Mouse (Mus musculus): ENCODE measurements around the gene Clspn. TPM values are rescaled to one million over a fixed set of nuclear protein-coding genes. Genes with fewer than 3 reads are reported as not detected.
"Not testable (repeated sequence)": the region's sequence is repeated elsewhere in the genome, so short reads cannot be mapped to it uniquely, and the experiment has no call there.

Gene Clspn
- total RNA-seq (2021): under 1 TPM; 0.54 to 0.62 TPM
- long read RNA-seq, experiment 1: 0 reads
- long read RNA-seq, experiment 2: 0 reads

GRCm38 (mm10) chr4:126556809-126557711 is at the start of gene Clspn:
Gene Clspn (plus strand): TSS chr4:126556935.
- DNase-seq: peak; percentile 72 to 82
- intact Hi-C loops (cut with DNase I): no loop called here

- intact Hi-C loops (cut with DNase I): no loop called here
- DNase-seq: no peak
Observed at GRCm38 (mm10) chr4:126508110-126508899, 48.4 kb upstream of the Clspn start.

GRCm38 (mm10) chr4:126509072-126509471 is 47.7 kb upstream of the Clspn start:
- intact Hi-C loops (cut with DNase I): no loop called here
- no peak for DNase-seq

DNA sequence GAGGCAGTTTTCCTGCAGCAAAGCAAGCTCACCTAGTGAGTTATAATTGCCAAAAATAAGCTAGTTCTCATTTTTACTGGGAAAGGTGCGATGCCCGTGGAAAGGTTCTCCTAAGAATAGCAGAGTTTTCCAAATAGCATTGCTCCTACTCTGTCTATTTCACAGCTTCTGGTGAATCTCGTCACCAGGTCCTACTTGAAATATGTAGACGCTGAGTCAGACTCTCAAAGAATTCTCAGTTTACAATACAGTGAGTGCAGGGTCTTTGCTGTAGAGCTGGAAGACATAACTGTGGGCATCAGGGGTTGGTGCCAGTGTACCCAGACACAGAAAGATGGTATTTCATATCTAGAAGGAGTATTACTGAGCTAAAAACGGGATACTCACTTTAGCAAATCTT is 45.7 kb upstream of the Clspn start:
- DNase-seq: no peak
- intact Hi-C loops (cut with DNase I): no loop called here

DNA sequence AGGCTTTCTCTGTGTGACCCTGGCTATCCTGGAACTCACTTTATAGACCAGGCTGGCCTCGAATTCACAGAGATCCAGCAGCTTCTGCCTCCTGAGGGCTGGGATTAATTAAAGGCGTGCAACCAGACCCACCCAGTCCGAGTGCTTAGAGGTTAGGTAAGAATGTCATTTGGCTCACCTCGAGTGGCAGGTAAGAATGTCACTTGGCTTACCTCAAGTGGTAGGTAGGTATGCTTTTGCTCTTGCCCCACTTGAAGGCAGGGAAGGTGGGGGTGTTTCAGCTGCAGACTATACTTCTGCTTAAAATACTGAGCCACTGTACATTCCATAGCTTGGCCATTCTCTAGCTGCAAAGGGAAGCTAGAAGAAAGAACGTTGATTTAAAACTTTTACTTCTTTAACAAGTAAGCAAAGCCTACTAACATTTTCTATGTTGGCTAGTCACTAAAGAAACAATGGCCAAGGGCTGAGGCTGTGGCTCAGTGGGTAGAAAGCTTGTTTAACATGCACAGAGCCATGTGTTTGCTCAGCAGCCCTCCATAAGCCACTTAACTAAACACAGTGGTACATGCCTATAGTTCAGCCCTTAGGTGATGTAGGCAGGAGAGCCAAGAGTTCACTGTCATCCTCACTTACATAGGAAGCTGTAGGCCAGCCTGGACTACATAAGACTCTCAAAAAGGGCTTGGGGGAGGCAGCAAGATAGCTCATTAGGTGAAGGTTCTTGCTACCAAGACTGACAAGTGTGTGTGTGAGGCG is 44.2 kb upstream of the Clspn start:
- intact Hi-C loops (cut with DNase I): no loop called here
- no peak for DNase-seq

DNA sequence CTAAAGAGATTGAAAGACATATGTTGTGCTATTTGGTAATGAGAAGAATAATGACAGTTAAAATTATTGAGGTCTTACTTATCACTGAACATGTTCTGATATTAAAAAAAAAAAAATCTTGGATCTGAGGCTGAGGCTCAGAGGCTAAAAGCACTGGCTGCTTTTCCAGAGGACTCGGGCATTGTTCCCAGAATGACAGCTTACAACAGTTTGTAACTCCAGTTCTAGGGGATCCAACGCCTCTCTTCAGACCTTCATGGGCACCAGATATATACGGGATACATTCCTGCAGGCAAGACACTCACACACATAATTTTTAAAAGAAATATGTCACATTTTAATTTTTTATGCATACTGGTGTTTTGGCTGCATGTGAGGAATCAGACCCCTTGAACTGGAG is 30.6 kb upstream of the Clspn start:
- intact Hi-C loops (cut with DNase I): no loop called here
- DNase-seq: no peak

DNA sequence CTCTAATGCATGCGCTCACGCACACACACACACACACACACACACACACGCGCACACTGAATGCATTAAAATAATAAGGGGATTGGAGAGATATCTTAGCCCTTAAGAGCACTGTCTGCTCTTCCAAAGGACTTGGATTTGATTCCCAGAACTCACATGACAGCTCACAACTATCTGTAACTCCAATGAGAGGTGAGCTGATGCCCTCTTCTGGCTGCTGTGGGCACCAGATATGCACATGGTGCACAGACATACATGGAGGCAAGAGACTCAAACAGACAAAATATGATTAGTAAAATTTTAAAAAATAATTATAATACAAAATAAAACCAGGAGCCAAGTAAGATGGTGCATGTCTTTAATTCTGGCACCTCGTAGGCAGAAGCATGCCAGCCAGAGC is 29.9 kb upstream of the Clspn start:
- intact Hi-C loops (cut with DNase I): no loop called here
- no peak for DNase-seq

DNA sequence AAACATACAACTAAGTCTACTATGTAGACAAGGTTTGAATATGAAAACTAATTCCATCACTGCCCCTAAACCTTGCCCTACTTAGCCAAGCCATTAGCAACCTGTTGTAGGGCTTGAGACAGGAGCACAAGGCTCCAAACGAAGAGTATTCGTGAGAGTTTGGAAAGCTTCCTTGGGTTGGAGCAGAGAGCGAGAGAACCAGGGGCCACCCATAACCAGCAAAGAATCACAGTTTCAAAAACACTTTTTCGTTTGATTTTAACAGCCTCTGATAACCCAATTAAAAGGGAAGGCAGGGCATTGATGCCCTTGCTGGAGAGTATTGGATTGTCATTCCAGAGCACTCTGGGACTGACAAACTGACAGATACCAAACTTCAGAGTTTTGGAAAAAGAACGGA is 24.4 kb upstream of the Clspn start:
- intact Hi-C loops (cut with DNase I): no loop called here

GRCm38 (mm10) chr4:126532827-126533728 is 23.7 kb upstream of the Clspn start, which contains the start of gene Ago4:
Gene Ago4 (minus strand): TSS chr4:126533472.
- intact Hi-C loops (cut with DNase I): no loop called here
- peak; percentile 31 to 44 for DNase-seq

More for the DNA sequence above, 24.4 kb upstream of the Clspn start:
- no peak for DNase-seq

GRCm38 (mm10) chr4:126533729-126534070 is 23.0 kb upstream of the Clspn start:
- DNase-seq: no peak
- intact Hi-C loops (cut with DNase I): no loop called here

- DNase-seq; intact Hi-C loops (cut with DNase I): not testable (repeated sequence)
Observed at GRCm38 (mm10) chr4:126535631-126536030, 21.1 kb upstream of the Clspn start.

- no peak for DNase-seq
- intact Hi-C loops (cut with DNase I): no loop called here
Observed at GRCm38 (mm10) chr4:126536865-126537264, 19.9 kb upstream of the Clspn start.

DNA sequence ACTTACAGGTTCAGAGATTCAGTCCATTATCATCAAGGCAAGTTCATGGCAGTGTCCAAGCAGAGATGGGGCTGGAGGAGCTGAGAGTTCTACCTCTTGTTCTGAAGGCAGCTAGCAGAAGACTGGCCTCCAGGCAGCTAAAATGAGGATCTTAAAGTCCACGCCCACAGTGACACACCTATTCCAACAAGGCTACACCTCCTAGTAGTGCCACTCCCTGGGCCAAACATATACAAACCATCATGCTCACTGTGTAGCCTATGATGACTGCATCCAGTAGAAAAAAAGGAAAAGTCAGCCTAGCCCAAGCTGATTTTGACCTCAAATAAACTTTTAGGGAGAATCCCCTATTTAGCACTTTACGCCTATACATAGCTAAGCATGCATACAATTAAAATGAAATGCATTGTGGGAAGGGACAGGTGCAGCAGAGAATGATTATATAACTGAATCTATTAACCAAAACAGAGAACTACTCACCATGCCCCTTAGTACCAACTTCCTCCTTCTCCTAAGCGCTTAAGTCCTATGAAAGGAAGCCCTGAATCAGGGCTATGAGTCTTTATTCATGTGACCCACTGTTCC is 16.2 kb upstream of the Clspn start:
- DNase-seq: no peak
- intact Hi-C loops (cut with DNase I): no loop called here

DNA sequence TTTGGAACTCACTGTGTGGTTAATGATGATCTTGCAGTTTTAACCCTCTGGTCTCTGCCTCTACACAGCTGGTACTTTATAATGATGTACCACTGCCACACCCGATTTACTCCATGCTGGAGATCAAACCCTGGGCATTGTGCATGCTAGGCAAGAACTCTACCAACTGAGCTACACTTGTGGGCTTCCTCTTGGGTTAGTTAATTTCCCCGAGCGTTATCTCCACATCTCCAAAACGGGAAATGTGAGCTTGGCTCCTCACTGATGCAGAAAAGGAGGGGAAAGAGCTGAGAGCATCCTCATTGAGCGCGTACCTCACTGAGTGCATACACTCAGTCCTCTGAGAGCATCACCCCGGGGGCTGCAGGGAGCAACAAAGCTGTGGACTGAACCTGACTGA is 13.9 kb upstream of the Clspn start:
- no peak for DNase-seq
- intact Hi-C loops (cut with DNase I): no loop called here

DNA sequence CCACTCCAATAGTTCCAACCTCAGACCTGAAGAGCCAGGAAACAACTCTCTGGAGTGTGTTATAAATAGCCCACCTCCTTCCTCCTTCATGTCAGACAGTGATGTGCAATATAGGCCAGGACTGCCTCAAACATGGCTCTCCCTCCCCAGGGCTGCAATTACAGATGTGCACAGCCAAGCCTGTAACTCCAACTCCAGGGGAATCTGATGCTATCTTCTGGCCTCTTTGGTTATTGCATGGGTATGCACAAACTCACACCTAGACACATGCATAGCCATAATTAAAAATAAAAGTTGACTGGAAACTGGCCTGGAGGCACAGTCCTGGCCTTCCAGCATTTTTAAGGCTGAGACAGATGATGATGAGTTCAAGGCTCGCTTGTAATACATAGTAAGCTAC is 11.7 kb upstream of the Clspn start:
- DNase-seq: no peak

GRCm38 (mm10) chr4:126545703-126546102 is 11.0 kb upstream of the Clspn start:
- intact Hi-C loops (cut with DNase I): no loop called here
- no peak for DNase-seq

More for the DNA sequence above, 11.7 kb upstream of the Clspn start:
- intact Hi-C loops (cut with DNase I): no loop called here

- intact Hi-C loops (cut with DNase I): no loop called here
- DNase-seq: no peak
Observed at GRCm38 (mm10) chr4:126546183-126546582, 10.6 kb upstream of the Clspn start.

DNA sequence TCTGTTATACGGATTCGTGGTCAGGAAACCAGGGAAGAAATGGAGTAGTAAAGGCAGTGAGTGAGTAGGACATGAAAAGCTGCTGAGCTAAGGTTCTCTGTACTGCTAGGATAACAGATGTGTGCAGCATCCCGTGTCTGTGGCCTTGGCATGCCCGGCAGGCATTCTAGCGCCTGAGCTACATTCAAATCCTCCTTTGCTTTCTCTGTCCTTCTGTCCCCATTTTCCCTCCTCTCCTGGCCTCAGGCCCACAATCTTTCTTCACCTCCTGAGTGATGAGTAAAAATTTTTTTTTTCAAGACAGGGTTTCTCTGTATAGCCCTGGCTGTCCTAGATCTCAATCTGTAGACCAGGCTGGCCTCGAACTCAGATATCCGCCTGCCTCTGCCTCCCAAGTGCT is 4.6 kb upstream of the Clspn start:
- intact Hi-C loops (cut with DNase I): loop anchor here (5.0 kb wide), 2 partner anchors 190 to 290 kb away; no protein-coding TSS in a partner anchor
- no peak for DNase-seq

DNA sequence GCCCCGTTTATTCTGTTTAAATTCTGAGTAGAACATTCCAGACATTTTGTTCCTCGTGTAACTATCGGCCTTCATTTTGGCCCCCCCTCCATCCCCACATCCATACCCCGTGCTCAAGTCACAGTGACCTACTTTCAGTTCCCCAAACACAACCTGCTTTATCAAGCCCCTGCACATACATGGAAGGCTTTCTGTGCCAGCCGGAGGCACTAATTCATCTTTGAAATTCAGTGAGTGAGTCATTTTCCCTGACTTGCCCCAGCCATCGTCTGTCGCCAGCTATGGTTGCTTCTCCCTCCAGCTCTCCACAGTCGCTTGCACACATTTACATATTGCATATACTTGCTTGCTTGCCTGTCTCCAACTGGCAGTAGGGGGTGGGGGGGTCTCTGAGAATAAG is 3.6 kb upstream of the Clspn start:
- intact Hi-C loops (cut with DNase I): loop anchor here (5.0 kb wide), 2 partner anchors 189 to 289 kb away; no protein-coding TSS in a partner anchor
- no peak for DNase-seq

Measured in gastrocnemius, postnatal 36 days (tissue).